1 mouse cellular context compared by ENCODE assay signal in genomic region chr19:60757099-60757785, GRCm38 (mm10).
TF ChIP-seq lines count a peak whose summit lies in the region.

No protein-coding gene starts in this region.

TF ChIP-seq in MEL, 35 proteins besides CTCF, POLR2A, EP300 and RAD21 (continued from another document):
- peak; percentile 75; the same call in 1 of the 2 replicates for TF ChIP-seq POLR2AphosphoS2 (IDR thresholded peaks at IDR 0.05; ENCODE audit: low read length)
